Mouse (Mus musculus) midbrain, postnatal 0 days (tissue): ENCODE results near the gene Armcx4. TPM values are rescaled to one million over a fixed set of nuclear protein-coding genes. Genes with fewer than 3 reads are reported as not detected.

Source experiments
- ATAC-seq: fragments of 200-750 bp; cut with Nextera tagmentation; 2 replicates; pipeline ENCODE4 v1.8.0; 2017; ENCODE audit warnings: moderate number of reproducible peaks, mild to moderate bottlenecking, moderate TSS enrichment, moderate library complexity; ENCODE audit not compliant: low FRiP score
- DNase-seq: peaks from one replicate; pipeline ENCODE4 v3.0.0-alpha.2; 2015; ENCODE audit warnings: low spot score
- H3K27ac ChIP-seq: fragments of 300-500 bp; sonication (generic); 2 replicates; pipeline ENCODE4 v1.5.1; 2014; ENCODE audit warnings: low read depth, mild to moderate bottlenecking, low read length, mixed read lengths
- H3K27me3 ChIP-seq: fragments of 300-500 bp; sonication (generic); 2 replicates; pipeline ENCODE4 v1.6.1; 2014; ENCODE audit warnings: low read length, control low read depth, mixed read lengths; ENCODE audit not compliant: insufficient read depth
- H3K36me3 ChIP-seq: fragments of 300-500 bp; sonication (generic); 2 replicates; pipeline ENCODE4 v1.6.1; 2014; ENCODE audit warnings: low read length, control low read depth, mixed read lengths; ENCODE audit not compliant: insufficient read depth
- H3K4me1 ChIP-seq: fragments of 300-500 bp; sonication (generic); 2 replicates; pipeline ENCODE4 v1.6.1; 2014; ENCODE audit warnings: mild to moderate bottlenecking, control low read depth, antibody characterized with exemption, low read length, mixed read lengths; ENCODE audit not compliant: insufficient read depth
- H3K4me2 ChIP-seq: fragments of 300-500 bp; sonication (generic); 2 replicates; pipeline ENCODE4 v1.6.1; 2014; ENCODE audit warnings: low read depth, mild to moderate bottlenecking, low read length, mixed read lengths; ENCODE audit not compliant: poor library complexity, severe bottlenecking
- H3K4me3 ChIP-seq: fragments of 300-500 bp; sonication (generic); 2 replicates; pipeline ENCODE4 v1.5.1; 2014; ENCODE audit warnings: low read depth, mild to moderate bottlenecking, low read length, moderate library complexity
- H3K9ac ChIP-seq: fragments of 300-500 bp; sonication (generic); replicated peaks from 2 replicates; pipeline ENCODE4 v1.6.1; 2014; ENCODE audit warnings: mild to moderate bottlenecking, low read length, moderate library complexity, mixed read lengths; ENCODE audit not compliant: poor library complexity, severe bottlenecking
- H3K9me3 ChIP-seq: fragments of 300-500 bp; sonication (generic); 2 replicates; pipeline ENCODE4 v1.6.1; 2016; ENCODE audit warnings: low read length, control low read depth
- CTCF ChIP-seq: IDR thresholded peaks from 2 replicates; pipeline ENCODE4 v1.5.1; 2016; ENCODE audit warnings: antibody characterized with exemption, mild to moderate bottlenecking
- WGBS: fragments of 180-500 bp; shearing (Covaris S2); extraction: QIAGEN DNeasy Blood & Tissue Kit; methylation state at CpG from one replicate; pipeline ENCODE4 v1.1.7; 2014; 5-methylcytosine and 5-hydroxymethylcytosine counted together
- polyA plus RNA-seq: library from polyadenylated mRNA; unstranded; fragments of >200 nt; fragmentation: Nextera tagmentation; extraction: Ambion mirVana; gene quantifications from 2 replicates; pipeline ENCODE4 v1.2.1, GENCODE M21; 2015
- total RNA-seq: library from RNA; depleted of rRNA; stranded (reverse); fragments of >200 nt; gene quantifications from 2 replicates; pipeline ENCODE4 v1.2.3, GENCODE M21; 2014

Armcx4 gene
- total and polyA plus RNA-seq, 2 experiments from 2014 or later = 6.0 to 15.0 TPM

DNA sequence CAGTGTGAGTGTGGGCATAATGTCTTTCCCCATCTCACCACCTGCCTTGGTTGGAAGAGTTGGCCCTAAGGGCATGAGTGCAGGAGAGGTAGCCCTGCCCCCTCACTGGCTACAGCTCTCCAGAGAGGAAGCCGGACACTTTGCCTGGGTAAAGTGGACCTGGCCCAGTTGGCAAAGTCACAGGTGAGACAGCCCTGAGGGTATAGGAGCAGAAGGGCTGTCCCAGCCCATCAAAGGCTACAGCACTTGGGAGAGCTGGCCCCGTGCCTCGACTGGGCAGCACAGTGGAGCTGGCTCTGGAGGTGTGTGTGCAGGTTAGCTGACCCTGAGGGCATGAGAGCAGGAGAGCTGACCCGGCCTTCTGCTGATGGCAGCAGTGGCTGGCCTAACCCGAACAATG, 24.7 kb upstream of the Armcx4 start:
- H3K4me2 ChIP-seq = no peak overlapping the region
- no peak overlapping the region for H3K9ac ChIP-seq
- H3K36me3 ChIP-seq = no peaks in the 10 kb centered on the region
- ATAC-seq (no peak), DNase-seq (no peak)
- TF ChIP-seq CTCF = no peak
- H3K4me3 ChIP-seq = no peak overlapping the region
- no peaks in the 10 kb centered on the region for H3K4me1 ChIP-seq
- 87% methylated on average over 5 of the region's 5 CpGs for WGBS
- no peak overlapping the region for H3K27ac ChIP-seq
- no peaks in the 10 kb centered on the region for H3K9me3 ChIP-seq
- no peaks in the 10 kb centered on the region for H3K27me3 ChIP-seq

DNA sequence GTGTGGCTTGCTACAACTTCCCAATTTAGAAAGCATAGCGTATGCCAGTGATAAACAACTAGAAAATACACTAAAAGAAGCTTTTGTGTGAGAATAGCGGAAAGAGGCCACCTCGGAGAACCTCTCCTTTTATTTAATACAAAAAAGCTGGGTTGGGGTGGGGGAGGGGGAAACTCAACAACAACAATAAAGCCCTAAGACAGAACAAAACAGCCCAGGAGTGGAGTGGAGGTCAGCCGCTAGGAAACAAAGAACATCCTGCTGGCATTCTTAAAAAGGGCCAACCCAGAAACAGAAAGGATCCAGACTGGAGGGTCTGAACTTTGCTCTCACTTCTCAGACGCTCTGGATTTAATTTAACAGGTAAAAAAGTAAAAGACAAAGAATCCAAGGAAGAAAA, 11.3 kb upstream of the Armcx4 start:
- DNase-seq = no peak
- no peaks in the 10 kb centered on the region for H3K9me3 ChIP-seq
- H3K4me3 ChIP-seq = no peak overlapping the region
- no peak overlapping the region for H3K9ac ChIP-seq
- H3K27me3 ChIP-seq = no peaks in the 10 kb centered on the region
- H3K4me2 ChIP-seq = no peak overlapping the region
- TF ChIP-seq CTCF = no peak
- H3K27ac ChIP-seq = no peak overlapping the region
- H3K4me1 ChIP-seq = no peaks in the 10 kb centered on the region
- H3K36me3 ChIP-seq = no peaks in the 10 kb centered on the region
- ATAC-seq = no peak
- WGBS = 34% methylated on average over 5 of the region's 5 CpGs

DNA sequence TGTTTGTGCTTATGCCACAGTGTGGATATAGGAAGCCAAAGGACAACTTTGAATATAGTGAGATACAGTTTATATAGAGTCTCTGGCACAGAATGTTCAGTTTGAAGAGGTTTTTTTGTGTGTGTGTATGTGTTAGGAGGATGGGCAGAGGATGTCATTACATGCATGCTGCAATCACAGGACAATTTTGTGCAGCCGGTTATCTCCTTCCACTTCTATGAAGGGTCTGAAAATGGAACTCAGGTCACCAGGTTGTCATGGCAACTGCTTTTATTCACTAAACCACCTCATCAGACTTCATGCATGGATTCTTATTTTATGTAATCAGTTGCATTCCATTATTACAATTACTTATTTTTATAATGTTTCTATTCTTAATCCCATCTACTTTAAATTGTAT, 10.4 kb upstream of the Armcx4 start:
- Histone ChIP-seq H3K9ac (no peak overlapping the region), H3K9me3 (no peaks in the 10 kb centered on the region), H3K4me3 (no peak overlapping the region), H3K27me3 (no peaks in the 10 kb centered on the region), H3K36me3 (no peaks in the 10 kb centered on the region), H3K4me1 (no peaks in the 10 kb centered on the region), H3K27ac (no peak overlapping the region), H3K4me2 (no peak overlapping the region)
- 48% methylated on average over 1 of the region's 1 CpGs for WGBS
- no peak for TF ChIP-seq CTCF
- ATAC-seq = no peak
- no peak for DNase-seq

DNA sequence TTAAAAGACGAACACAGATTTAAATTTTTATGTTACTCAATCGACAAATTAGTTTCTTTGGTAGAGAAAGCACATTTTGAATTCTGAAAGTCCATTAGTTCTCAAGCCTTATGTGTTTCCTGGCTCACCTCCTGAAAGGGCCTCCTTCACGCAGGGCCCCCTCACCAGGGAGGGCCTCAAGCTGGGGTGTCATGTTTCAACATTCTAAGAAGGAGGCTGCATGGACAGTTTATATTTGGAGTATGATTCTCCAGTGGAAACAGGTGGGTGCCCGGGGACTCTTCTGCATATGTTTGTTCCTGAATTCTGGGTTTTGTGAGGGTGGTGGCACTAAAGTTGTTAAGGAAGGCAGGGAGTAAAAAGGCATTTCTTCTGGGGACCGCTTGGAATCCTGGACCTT, 1.4 kb upstream of the Armcx4 start:
- no peak for ATAC-seq
- Histone ChIP-seq H3K4me2 (peak overlapping the region; percentile 58), H3K36me3 (0 out of 2 replicates have a peak, but pooled peaks cover 2% of the 10 kb centered on the region), H3K9ac (no peak overlapping the region; the same call in 1 of the 2 replicates), H3K27ac (peak overlapping the region; percentile 87), H3K4me3 (peak overlapping the region; percentile 19), H3K27me3 (no peaks in the 10 kb centered on the region; the same call in 1 of the 2 replicates), H3K9me3 (no peaks in the 10 kb centered on the region), H3K4me1 (no peaks in the 10 kb centered on the region)
- no peak for DNase-seq
- 38% methylated on average over 5 of the region's 5 CpGs for WGBS
- no peak for TF ChIP-seq CTCF

DNA sequence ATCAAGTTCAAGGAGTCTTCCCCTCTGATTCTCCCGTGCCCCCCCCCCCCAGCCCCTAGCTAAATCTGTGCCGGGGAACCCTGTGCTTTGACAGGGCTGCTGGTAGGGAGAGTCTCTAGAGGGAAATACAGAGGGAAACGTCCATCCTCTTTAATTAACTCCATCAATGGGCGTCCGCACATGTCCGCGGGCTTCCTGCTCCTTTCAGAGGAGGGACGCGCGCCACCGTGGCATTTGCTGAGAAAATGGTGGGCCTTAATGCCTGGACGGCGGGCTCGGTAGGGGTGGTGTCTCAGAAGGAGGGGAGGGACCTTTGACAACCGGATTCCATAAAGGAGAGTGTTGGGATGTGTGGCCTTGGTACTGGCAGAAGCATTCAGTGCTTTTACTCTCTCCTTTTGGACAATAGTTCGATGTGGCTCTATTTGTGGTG, 436 bp downstream of the Armcx4 start:
- TF ChIP-seq CTCF = no peak
- Histone ChIP-seq H3K36me3 (peaks cover 12% of the 10 kb centered on the region; the same call in 1 of the 2 replicates), H3K27me3 (no peaks in the 10 kb centered on the region; the same call in 1 of the 2 replicates), H3K9ac (peak overlapping the region; percentile 77), H3K4me1 (no peaks in the 10 kb centered on the region), H3K4me3 (peak overlapping the region; percentile 52), H3K9me3 (no peaks in the 10 kb centered on the region), H3K4me2 (peak overlapping the region; percentile 58), H3K27ac (peak overlapping the region; percentile 87)
- ATAC-seq (peak; percentile 41), DNase-seq (peak; percentile 49)
- WGBS = 18% methylated on average over 14 of the region's 16 CpGs

DNA sequence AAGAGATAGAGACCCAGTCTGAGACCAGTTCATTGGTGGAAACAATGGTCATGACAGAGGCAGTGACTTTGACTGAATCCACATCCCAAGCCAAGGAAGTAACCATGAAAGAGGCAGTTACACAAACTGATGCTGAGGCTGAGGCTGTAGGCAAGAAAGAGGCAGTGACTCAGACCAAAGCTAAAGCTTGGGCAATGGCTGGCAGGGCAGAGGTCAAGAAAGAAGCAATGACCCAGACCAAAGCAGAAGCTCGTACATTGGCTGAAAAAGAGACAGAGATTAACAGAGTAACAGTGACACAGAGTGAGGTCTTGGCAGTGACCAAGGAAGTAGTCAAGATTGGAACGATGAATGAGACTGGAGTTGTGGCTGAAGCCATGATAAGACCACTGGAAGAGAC, 3.4 kb downstream of the Armcx4 start:
- Histone ChIP-seq H3K9ac (no peak overlapping the region), H3K36me3 (peaks cover 12% of the 10 kb centered on the region; the same call in 1 of the 2 replicates), H3K27me3 (no peaks in the 10 kb centered on the region; the same call in 1 of the 2 replicates), H3K27ac (no peak overlapping the region), H3K4me3 (no peak overlapping the region), H3K4me2 (no peak overlapping the region), H3K9me3 (no peaks in the 10 kb centered on the region), H3K4me1 (no peaks in the 10 kb centered on the region)
- no peak for ATAC-seq
- TF ChIP-seq CTCF = no peak
- WGBS = 80% methylated on average over 2 of the region's 2 CpGs
- no peak for DNase-seq
